Mouse (Mus musculus) heart, embryonic 15.5 days (tissue): ENCODE data around the gene Rdh5. TPM values are rescaled to one million over a fixed set of nuclear protein-coding genes. Genes with fewer than 3 reads are reported as not detected.

Source experiments
- ATAC-seq: fragments of 200-750 bp; cut with Nextera tagmentation; replicated peaks from 2 replicates; pipeline ENCODE4 v1.8.0; 2017; ENCODE audit warnings: low read depth, moderate TSS enrichment; ENCODE audit not compliant: insufficient number of reproducible peaks, insufficient read depth, low FRiP score
- H3K27ac ChIP-seq: fragments of 300-500 bp; sonication (generic); 2 replicates; pipeline ENCODE4 v1.5.1; 2015; ENCODE audit warnings: mild to moderate bottlenecking, inconsistent platforms
- H3K27me3 ChIP-seq: fragments of 300-500 bp; sonication (generic); 2 replicates; pipeline ENCODE4 v1.6.1; 2015; ENCODE audit warnings: inconsistent platforms
- H3K36me3 ChIP-seq: fragments of 300-500 bp; sonication (generic); 2 replicates; pipeline ENCODE4 v1.6.1; 2015; ENCODE audit warnings: mild to moderate bottlenecking, inconsistent platforms
- H3K4me1 ChIP-seq: fragments of 300-500 bp; sonication (generic); replicated peaks from 2 replicates; pipeline ENCODE4 v1.6.1; 2015; ENCODE audit warnings: inconsistent platforms
- H3K4me2 ChIP-seq: fragments of 300-500 bp; sonication (generic); 2 replicates; pipeline ENCODE4 v1.6.1; 2015; ENCODE audit warnings: inconsistent platforms, mild to moderate bottlenecking, moderate library complexity
- H3K4me3 ChIP-seq: fragments of 300-500 bp; sonication (generic); 2 replicates; pipeline ENCODE4 v1.5.1; 2015; ENCODE audit warnings: mild to moderate bottlenecking, inconsistent platforms
- H3K9ac ChIP-seq: fragments of 300-500 bp; sonication (generic); 2 replicates; pipeline ENCODE4 v1.6.1; 2015; ENCODE audit warnings: mild to moderate bottlenecking, inconsistent platforms
- H3K9me3 ChIP-seq: fragments of 300-500 bp; sonication (generic); replicated peaks from 2 replicates; pipeline ENCODE4 v1.6.1; 2016; ENCODE audit warnings: inconsistent platforms
- WGBS: fragments of 180-500 bp; shearing (Covaris S2); methylation state at CpG from one replicate; pipeline ENCODE4 v1.1.7; 2015; ENCODE audit warnings: mixed read lengths; 5-methylcytosine and 5-hydroxymethylcytosine counted together
- polyA plus RNA-seq: library from polyadenylated mRNA; unstranded; fragments of >200 nt; fragmentation: Nextera tagmentation; extraction: Ambion mirVana; gene quantifications from 2 replicates; pipeline ENCODE4 v1.2.1, GENCODE M21; 2015

The Rdh5 gene
- polyA plus RNA-seq, 1 experiment from 2014 or later: 10.5 TPM

- ATAC-seq: no peak
- H3K36me3 ChIP-seq: peaks cover 38% of the 10 kb centered on the region
- no peak overlapping the region for H3K4me3 ChIP-seq
- H3K27me3 ChIP-seq: no peaks in the 10 kb centered on the region
- H3K4me1 ChIP-seq: peaks cover 37% of the 10 kb centered on the region
- H3K27ac ChIP-seq: no peak overlapping the region
- no peak overlapping the region for H3K9ac ChIP-seq
- H3K4me2 ChIP-seq: no peak overlapping the region
- no peaks in the 10 kb centered on the region for H3K9me3 ChIP-seq
- 78% methylated on average over 2 of the region's 2 CpGs for WGBS
Observed at GRCm38 (mm10) chr10:128915550-128915949, 7.1 kb downstream of the Rdh5 start.

GRCm38 (mm10) chr10:128913696-128914095, 9.0 kb downstream of the Rdh5 start:
- Histone ChIP-seq H3K27ac (no peak overlapping the region), H3K27me3 (no peaks in the 10 kb centered on the region)
- ATAC-seq: no peak

GRCm38 (mm10) chr10:128913219-128913618, 9.5 kb downstream of the Rdh5 start:
- Histone ChIP-seq H3K4me2 (no peak overlapping the region), H3K4me1 (peaks cover 33% of the 10 kb centered on the region), H3K9ac (no peak overlapping the region), H3K4me3 (no peak overlapping the region), H3K9me3 (no peaks in the 10 kb centered on the region), H3K36me3 (peaks cover 38% of the 10 kb centered on the region), H3K27me3 (no peaks in the 10 kb centered on the region), H3K27ac (peak overlapping the region; percentile 27)
- no peak for ATAC-seq
- WGBS: 6% methylated on average over 5 of the region's 5 CpGs

More at GRCm38 (mm10) chr10:128913696-128914095, 9.0 kb downstream of the Rdh5 start:
- Histone ChIP-seq H3K4me3 (no peak overlapping the region), H3K36me3 (peaks cover 38% of the 10 kb centered on the region), H3K4me2 (no peak overlapping the region), H3K9me3 (no peaks in the 10 kb centered on the region), H3K9ac (no peak overlapping the region), H3K4me1 (peaks cover 34% of the 10 kb centered on the region)
- WGBS: 84% methylated on average over 12 of the region's 12 CpGs

GRCm38 (mm10) chr10:128912791-128913190, 9.9 kb downstream of the Rdh5 start:
- H3K4me3 ChIP-seq: no peak overlapping the region
- no peak for ATAC-seq
- peaks cover 36% of the 10 kb centered on the region for H3K36me3 ChIP-seq
- peaks cover 32% of the 10 kb centered on the region for H3K4me1 ChIP-seq
- H3K4me2 ChIP-seq: no peak overlapping the region
- WGBS: 72% methylated on average over 4 of the region's 4 CpGs
- H3K27me3 ChIP-seq: no peaks in the 10 kb centered on the region
- no peak overlapping the region for H3K9ac ChIP-seq
- no peaks in the 10 kb centered on the region for H3K9me3 ChIP-seq
- H3K27ac ChIP-seq: peak overlapping the region; percentile 27

GRCm38 (mm10) chr10:128912268-128912667, 10.4 kb downstream of the Rdh5 start:
- no peak overlapping the region for H3K4me3 ChIP-seq
- H3K9ac ChIP-seq: no peak overlapping the region
- WGBS: 85% methylated on average over 4 of the region's 4 CpGs
- no peaks in the 10 kb centered on the region for H3K9me3 ChIP-seq
- no peak for ATAC-seq
- peaks cover 31% of the 10 kb centered on the region for H3K36me3 ChIP-seq
- no peak overlapping the region for H3K4me2 ChIP-seq
- H3K27ac ChIP-seq: no peak overlapping the region
- H3K27me3 ChIP-seq: no peaks in the 10 kb centered on the region
- peaks cover 32% of the 10 kb centered on the region for H3K4me1 ChIP-seq

- no peak overlapping the region for H3K27ac ChIP-seq
- peak overlapping the region; percentile 78 for H3K4me2 ChIP-seq
- peak overlapping the region; percentile 97 for H3K4me3 ChIP-seq
- H3K9me3 ChIP-seq: no peaks in the 10 kb centered on the region
- 78% methylated on average over 6 of the region's 6 CpGs for WGBS
- ATAC-seq: no peak
- no peak overlapping the region for H3K9ac ChIP-seq
- peaks cover 32% of the 10 kb centered on the region for H3K4me1 ChIP-seq
- no peaks in the 10 kb centered on the region for H3K27me3 ChIP-seq
- H3K36me3 ChIP-seq: peaks cover 23% of the 10 kb centered on the region
Observed at GRCm38 (mm10) chr10:128911430-128911829, 11.3 kb downstream of the Rdh5 start.

- H3K27me3 ChIP-seq: no peaks in the 10 kb centered on the region
- H3K4me3 ChIP-seq: peak overlapping the region; percentile 97
- WGBS: under 1% methylated on average over 64 of the region's 66 CpGs
- ATAC-seq: peak; percentile 39
- peaks cover 32% of the 10 kb centered on the region for H3K4me1 ChIP-seq
- H3K27ac ChIP-seq: peak overlapping the region; percentile 97
- H3K9me3 ChIP-seq: no peaks in the 10 kb centered on the region
- peak overlapping the region; percentile 78 for H3K4me2 ChIP-seq
- peak overlapping the region; percentile 97 for H3K9ac ChIP-seq
- H3K36me3 ChIP-seq: peaks cover 18% of the 10 kb centered on the region
Observed at GRCm38 (mm10) chr10:128910066-128910841, 12.4 kb downstream of the Rdh5 start.

GRCm38 (mm10) chr10:128909567-128910028, 13.1 kb downstream of the Rdh5 start:
- peak overlapping the region; percentile 97 for H3K9ac ChIP-seq
- peak overlapping the region; percentile 78 for H3K4me2 ChIP-seq
- no peaks in the 10 kb centered on the region for H3K27me3 ChIP-seq
- peaks cover 17% of the 10 kb centered on the region for H3K36me3 ChIP-seq
- ATAC-seq: peak; percentile 90
- no peaks in the 10 kb centered on the region for H3K9me3 ChIP-seq
- peak overlapping the region; percentile 97 for H3K4me3 ChIP-seq
- H3K27ac ChIP-seq: peak overlapping the region; percentile 97
- whole genome bisulfite sequencing: under 1% methylated on average over 33 of the region's 41 CpGs
- H3K4me1 ChIP-seq: peaks cover 32% of the 10 kb centered on the region

- no peaks in the 10 kb centered on the region for H3K9me3 ChIP-seq
- H3K36me3 ChIP-seq: peaks cover 10% of the 10 kb centered on the region
- H3K4me1 ChIP-seq: peaks cover 31% of the 10 kb centered on the region
- H3K27ac ChIP-seq: peak overlapping the region; percentile 97
- peak overlapping the region; percentile 97 for H3K4me3 ChIP-seq
- peak overlapping the region; percentile 78 for H3K4me2 ChIP-seq
- H3K27me3 ChIP-seq: no peaks in the 10 kb centered on the region
- H3K9ac ChIP-seq: peak overlapping the region; percentile 97
- 61% methylated on average over 13 of the region's 13 CpGs for WGBS
- ATAC-seq: 0 out of 2 replicates have a peak, but pooled peaks have one; percentile 3
Observed at GRCm38 (mm10) chr10:128908778-128909448, 13.8 kb downstream of the Rdh5 start.

- ATAC-seq: no peak
- Histone ChIP-seq H3K4me1 (peaks cover 5% of the 10 kb centered on the region), H3K27me3 (no peaks in the 10 kb centered on the region), H3K4me2 (no peak overlapping the region), H3K9ac (no peak overlapping the region), H3K36me3 (no peaks in the 10 kb centered on the region), H3K4me3 (no peak overlapping the region), H3K9me3 (no peaks in the 10 kb centered on the region), H3K27ac (no peak overlapping the region)
- WGBS: 68% methylated on average over 5 of the region's 5 CpGs
Observed at GRCm38 (mm10) chr10:128904812-128905211, 17.9 kb downstream of the Rdh5 start.

- no peaks in the 10 kb centered on the region for H3K9me3 ChIP-seq
- no peak overlapping the region for H3K4me3 ChIP-seq
- ATAC-seq: no peak
- H3K27me3 ChIP-seq: 0 out of 2 replicates have a peak, but pooled peaks cover 4% of the 10 kb centered on the region
- WGBS: 85% methylated on average over 3 of the region's 3 CpGs
- H3K4me2 ChIP-seq: no peak overlapping the region
- H3K9ac ChIP-seq: no peak overlapping the region
- no peaks in the 10 kb centered on the region for H3K36me3 ChIP-seq
- no peaks in the 10 kb centered on the region for H3K4me1 ChIP-seq
- H3K27ac ChIP-seq: no peak overlapping the region
Observed at GRCm38 (mm10) chr10:128902409-128902988, 20.2 kb downstream of the Rdh5 start.
